23 mouse cellular contexts compared by ENCODE assay signal in the genomic region with DNA sequence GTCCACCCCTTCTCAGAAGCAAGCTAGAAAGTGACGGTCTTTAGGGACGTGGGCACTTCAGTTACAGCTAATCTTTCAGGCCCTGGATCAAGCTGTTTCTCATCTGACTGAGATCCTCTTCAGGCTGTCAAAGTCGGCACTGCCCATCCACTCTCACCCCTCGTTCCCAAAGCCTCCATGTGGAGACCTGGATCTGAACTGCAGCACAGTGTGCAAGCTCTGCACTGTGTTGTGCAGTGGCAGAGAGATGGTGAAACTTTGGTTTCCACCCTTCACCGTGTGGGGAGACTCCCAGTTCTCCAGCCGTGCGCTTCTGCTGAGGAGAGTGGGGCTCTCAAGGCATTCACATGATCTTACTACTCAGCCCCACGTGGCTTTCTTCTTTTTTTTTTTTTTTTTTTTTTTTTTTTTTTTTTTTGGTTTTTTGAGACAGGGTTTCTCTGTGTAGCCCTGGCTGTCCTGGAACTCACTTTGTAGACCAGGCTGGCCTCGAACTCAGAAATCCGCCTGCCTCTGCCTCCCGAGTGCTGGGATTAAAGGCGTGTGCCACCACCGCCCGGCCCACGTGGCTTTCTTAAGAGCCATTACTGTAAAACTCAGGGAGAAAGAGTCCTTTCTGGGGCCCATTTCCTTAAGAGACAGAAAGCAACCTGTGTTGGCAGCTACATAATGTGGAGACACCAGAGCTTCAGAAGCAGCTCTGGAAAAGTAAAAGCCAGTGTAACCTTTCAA. TPM values are rescaled to one million over a fixed set of nuclear protein-coding genes. Genes with fewer than 3 reads are reported as not detected.
A peak's percentile ranks its signal among the peaks of the same experiment; 100 is the strongest.
DNase-seq lines count a peak whose midpoint lies in the region; ATAC-seq and TF ChIP-seq lines count a peak whose summit lies in the region.
"Had no signal": no experiment of that assay in that cellular context is flagged by ENCODE, and none has a peak within 500 bp of the region (broad histone marks: within the 10 kb centered on the region; RNA-seq: fewer than 3 reads in every experiment).

No protein-coding gene starts in this region.

- peaks cover 19% of the 10 kb centered on the region for H3K36me3 ChIP-seq in heart, embryonic 15.5 days
- no peaks in the 10 kb centered on the region for H3K36me3 ChIP-seq in heart, adult 2 months (ENCODE audit: control insufficient read depth, insufficient read depth, low read length)
- H3K36me3 ChIP-seq in CH12.LX (replicated peaks in 1 of 2; ENCODE audit: control insufficient read depth in 1 of 2, insufficient read depth in 1 of 2, low read length in 1 of 2) = peaks cover 3 to 25% of the 10 kb centered on the region in 2 experiments
- H3K36me3 ChIP-seq in intestine, embryonic 14.5 days (ENCODE audit: control insufficient read depth, insufficient read depth, low read length) = peaks cover 7% of the 10 kb centered on the region
- H3K36me3 ChIP-seq in stomach, embryonic 16.5 days (ENCODE audit: control insufficient read depth, insufficient read depth, low read length) = peaks cover 5% of the 10 kb centered on the region; the same call in 1 of the 2 replicates
- H3K36me3 ChIP-seq: G1E had no signal

- TF ChIP-seq RAD21 in CH12.LX (IDR thresholded peaks at IDR 0.05; ENCODE audit: low read depth, low read length) = no peak

- 0 out of 2 replicates have a peak overlapping the region, but pooled peaks have one; percentile 21 for H3K27ac ChIP-seq in heart, embryonic 15.5 days
- H3K27ac ChIP-seq in heart, adult 2 months = no peak overlapping the region
- no peak overlapping the region for H3K27ac ChIP-seq in CH12.LX (ENCODE audit: insufficient read depth, low read depth)
- H3K27ac ChIP-seq in intestine, embryonic 14.5 days (ENCODE audit: low read depth) = 0 out of 2 replicates have a peak overlapping the region, but pooled peaks have one; percentile 29
- H3K27ac ChIP-seq in stomach, embryonic 16.5 days (ENCODE audit: low read length) = peak overlapping the region; percentile 79
- H3K27ac ChIP-seq in cerebellum, adult 2 months (ENCODE audit: insufficient read depth, low read length) = no peak overlapping the region
- H3K27ac ChIP-seq: embryonic facial prominence, embryonic 15.5 days; forebrain, embryonic 15.5 days; hindbrain, postnatal 0 days; kidney, postnatal 0 days; left cerebral cortex, adult 2 months; limb, embryonic 15.5 days; liver, embryonic 14.5 days; midbrain, embryonic 13.5 days had no signal

- TF ChIP-seq EP300 in heart, adult 2 months (IDR thresholded peaks at IDR 0.05; ENCODE audit: insufficient read depth, low read depth, low read length) = no peak
- TF ChIP-seq EP300 in CH12.LX (IDR thresholded peaks at IDR 0.05; ENCODE audit: low read length) = no peak

- H3K4me1 ChIP-seq in heart, embryonic 15.5 days (replicated peaks) = 0 out of 2 replicates have a peak, but pooled peaks cover 4% of the 10 kb centered on the region
- H3K4me1 ChIP-seq in heart, adult 2 months (ENCODE audit: control insufficient read depth, insufficient read depth, low read length) = no peaks in the 10 kb centered on the region
- peaks cover 14 to 52% of the 10 kb centered on the region in 2 experiments for H3K4me1 ChIP-seq in CH12.LX (ENCODE audit: control insufficient read depth in 1 of 2, insufficient read depth in 2 of 2)
- H3K4me1 ChIP-seq in intestine, embryonic 14.5 days (replicated peaks; ENCODE audit: control insufficient read depth, insufficient read depth, low read length) = no peaks in the 10 kb centered on the region
- no peaks in the 10 kb centered on the region for H3K4me1 ChIP-seq in stomach, embryonic 16.5 days (ENCODE audit: control insufficient read depth, insufficient read depth, low read length)
- 0 out of 2 replicates have a peak, but pooled peaks cover 5% of the 10 kb centered on the region for H3K4me1 ChIP-seq in cerebellum, adult 2 months (ENCODE audit: control insufficient read depth, insufficient read depth, low read length)
- H3K4me1 ChIP-seq: embryonic facial prominence, embryonic 15.5 days; forebrain, embryonic 15.5 days; heart, embryonic 13.5 days; limb, embryonic 15.5 days; midbrain, embryonic 13.5 days had no signal

- no peaks in the 10 kb centered on the region; the same call in 1 of the 2 replicates for H3K9me3 ChIP-seq in heart, embryonic 15.5 days (replicated peaks)
- no peaks in the 10 kb centered on the region for H3K9me3 ChIP-seq in CH12.LX (replicated peaks; ENCODE audit: low read length)
- H3K9me3 ChIP-seq in intestine, embryonic 14.5 days (ENCODE audit: control insufficient read depth, low read length) = peaks cover 13% of the 10 kb centered on the region
- H3K9me3 ChIP-seq in stomach, embryonic 16.5 days (replicated peaks; ENCODE audit: control insufficient read depth, low read length) = peaks cover 11% of the 10 kb centered on the region; the same call in 1 of the 2 replicates
- H3K9me3 ChIP-seq: G1E had no signal

- DNase-seq in heart, adult 2 months = no peak
- DNase-seq in CH12.LX (ENCODE audit: extremely low read depth) = no peak
- no peak for DNase-seq in intestine, embryonic 14.5 days (ENCODE audit: low spot score)
- DNase-seq in cerebellum, adult 2 months = no peak
- DNase-seq: adrenal gland, adult 8-10 months; cerebellum, adult 8-10 months; left cerebral cortex, postnatal 4 days; thymus, postnatal 36 days had no signal

- no peak for TF ChIP-seq POLR2A in heart, adult 2 months (IDR thresholded peaks at IDR 0.05; ENCODE audit: insufficient read depth, low read depth, low read length)
- 0 out of 2 replicates have a peak, but pooled peaks have one; percentile 27 for TF ChIP-seq POLR2A in CH12.LX (IDR thresholded peaks at IDR 0.05; ENCODE audit: low read depth, low read length)
- TF ChIP-seq POLR2A in cerebellum, adult 2 months (IDR thresholded peaks at IDR 0.05; ENCODE audit: borderline replicate concordance, insufficient read depth, low read length) = no peak

- dilution Hi-C loops in CH12.LX (cut with MboI; ENCODE audit: extremely low pct_ligation_motif_present, extremely low pct_unique_long_range_greater_than_20kb, low sequenced_read_pairs) = no loop called here

- WGBS in heart, embryonic 15.5 days = 79% methylated on average over 15 of the region's 15 CpGs
- 81% methylated on average over 13 of the region's 15 CpGs for WGBS in heart, adult 2 months
- WGBS in intestine, embryonic 14.5 days = 92% methylated on average over 13 of the region's 15 CpGs
- WGBS in stomach, embryonic 16.5 days = 87% methylated on average over 14 of the region's 15 CpGs
- 71% methylated on average over 15 of the region's 15 CpGs for WGBS in cerebellum, adult 2 months

- intact Hi-C loops in heart, adult 2 months (cut with DNase I) = no loop called here

- H3K4me3 ChIP-seq in heart, embryonic 15.5 days = no peak overlapping the region
- H3K4me3 ChIP-seq in heart, adult 2 months = no peak overlapping the region
- H3K4me3 ChIP-seq in CH12.LX (replicated peaks in 1 of 3; ENCODE audit: low read depth in 2 of 3, low read length in 2 of 3, poor library complexity in 1 of 3) = no peak overlapping the region
- no peak overlapping the region for H3K4me3 ChIP-seq in intestine, embryonic 14.5 days (ENCODE audit: low read depth, low read length)
- no peak overlapping the region for H3K4me3 ChIP-seq in stomach, embryonic 16.5 days (replicated peaks; ENCODE audit: low read length)
- H3K4me3 ChIP-seq in cerebellum, adult 2 months (replicated peaks; ENCODE audit: insufficient read depth, low read depth, low read length) = no peak overlapping the region
- H3K4me3 ChIP-seq: embryonic facial prominence, embryonic 15.5 days; forebrain, embryonic 15.5 days; heart, embryonic 13.5 days; left cerebral cortex, adult 2 months; limb, embryonic 15.5 days; midbrain, embryonic 13.5 days had no signal

- H3K9ac ChIP-seq in heart, embryonic 15.5 days = no peak overlapping the region
- H3K9ac ChIP-seq in heart, adult 2 months (ENCODE audit: low read depth, low read length) = no peak overlapping the region
- no peak overlapping the region for H3K9ac ChIP-seq in CH12.LX (ENCODE audit: insufficient read depth, low read depth)
- H3K9ac ChIP-seq in intestine, embryonic 14.5 days (ENCODE audit: low read length) = no peak overlapping the region
- H3K9ac ChIP-seq in stomach, embryonic 16.5 days (ENCODE audit: low read length) = no peak overlapping the region
- H3K9ac ChIP-seq: embryonic facial prominence, embryonic 15.5 days; forebrain, embryonic 15.5 days; heart, embryonic 13.5 days; limb, embryonic 15.5 days; liver, embryonic 14.5 days; lung, embryonic 14.5 days; midbrain, embryonic 13.5 days had no signal

- no peaks in the 10 kb centered on the region for H3K79me2 ChIP-seq in heart, adult 2 months (replicated peaks; ENCODE audit: control insufficient read depth, insufficient read depth, low read length)
- no peaks in the 10 kb centered on the region for H3K79me2 ChIP-seq in CH12.LX (replicated peaks; ENCODE audit: control insufficient read depth, extremely low read depth, insufficient read depth, poor library complexity, severe bottlenecking)

- no peak for TF ChIP-seq CTCF in heart, adult 2 months (IDR thresholded peaks at IDR 0.05)
- TF ChIP-seq CTCF in CH12.LX (conservative IDR thresholded peaks at IDR 0.05 in 1 of 2, IDR thresholded peaks at IDR 0.05 in 1 of 2; ENCODE audit: low read depth in 2 of 2, low read length in 2 of 2) = no peak
- no peak for TF ChIP-seq CTCF in cerebellum, adult 2 months (IDR thresholded peaks at IDR 0.05; ENCODE audit: borderline replicate concordance, insufficient read depth, low read depth, low read length)

- no peaks in the 10 kb centered on the region for H3K27me3 ChIP-seq in heart, embryonic 15.5 days
- no peaks in the 10 kb centered on the region for H3K27me3 ChIP-seq in heart, adult 2 months (ENCODE audit: control insufficient read depth, insufficient read depth, low read length)
- no peaks in the 10 kb centered on the region for H3K27me3 ChIP-seq in CH12.LX (replicated peaks)
- H3K27me3 ChIP-seq in intestine, embryonic 14.5 days (replicated peaks; ENCODE audit: control insufficient read depth, insufficient read depth, low read length) = no peaks in the 10 kb centered on the region
- H3K27me3 ChIP-seq in stomach, embryonic 16.5 days (ENCODE audit: control insufficient read depth, insufficient read depth, low read length) = no peaks in the 10 kb centered on the region
- no peaks in the 10 kb centered on the region for H3K27me3 ChIP-seq in cerebellum, adult 2 months (ENCODE audit: control insufficient read depth, insufficient read depth, low read length)
- H3K27me3 ChIP-seq: embryonic facial prominence, embryonic 15.5 days; forebrain, embryonic 15.5 days; heart, embryonic 13.5 days; limb, embryonic 15.5 days; midbrain, embryonic 13.5 days had no signal

- ATAC-seq in heart, embryonic 15.5 days (replicated peaks; ENCODE audit: insufficient number of reproducible peaks, insufficient read depth, low FRiP score, low read depth) = no peak
- no peak for ATAC-seq in intestine, embryonic 14.5 days (replicated peaks; ENCODE audit: low FRiP score, low TSS enrichment, low read depth)
- ATAC-seq in stomach, embryonic 16.5 days (ENCODE audit: insufficient read depth, low FRiP score) = no peak
- ATAC-seq in CD4-positive, CD25-positive, alpha-beta regulatory T cell, adult 4 months = no peak
- ATAC-seq: activated CD4-positive, CD25-positive, alpha-beta regulatory T cell, adult 4 months; forebrain, embryonic 15.5 days; hindbrain, postnatal 0 days; midbrain, embryonic 13.5 days had no signal

- in situ Hi-C loops in CH12.LX (cut with MboI; ENCODE audit: low pct_ligation_motif_present, low pct_unique_long_range_greater_than_20kb, low sequenced_read_pairs) = loop anchor here (25.0 kb wide), 1 partner anchor 134 kb away; the partner anchor contains the start of gene Arhgef2

- no peak overlapping the region for H3K4me2 ChIP-seq in heart, embryonic 15.5 days
- H3K4me2 ChIP-seq in CH12.LX (ENCODE audit: insufficient read depth, low read depth, poor library complexity, severe bottlenecking) = peak overlapping the region; percentile 7; the same call in 1 of the 2 replicates
- H3K4me2 ChIP-seq in intestine, embryonic 14.5 days (ENCODE audit: low read length) = no peak overlapping the region
- no peak overlapping the region for H3K4me2 ChIP-seq in stomach, embryonic 16.5 days (ENCODE audit: low read depth, low read length)
- H3K4me2 ChIP-seq: embryonic facial prominence, embryonic 15.5 days; forebrain, embryonic 15.5 days; heart, embryonic 13.5 days; limb, embryonic 15.5 days; lung, embryonic 14.5 days; midbrain, embryonic 13.5 days had no signal

RNA-seq across cellular contexts. Expression of gene Syt11, which starts 28.7 kb away (rescaled TPM):
- polyA plus RNA-seq in heart, embryonic 15.5 days (2015; fragmentation: Nextera tagmentation; extraction: Ambion mirVana) = 10.8 and 14.4 TPM in 2 replicates
- 1 to 10 TPM; 6.6 to 7.9 TPM for total RNA-seq in heart, adult 2 months (2021)
- 10.2 and 18.2 TPM in 2 replicates for polyA plus RNA-seq in heart, adult 2 months (2012; rRNA removed)
- 3.8 and 4.5 TPM in 2 replicates for total RNA-seq in CH12.LX (2012; rRNA removed)
- 5.4 and 5.7 TPM in 2 replicates for total RNA-seq in CH12.LX (2014; rRNA removed)
- polyA plus RNA-seq in CH12.LX (2012; ENCODE audit: insufficient read length, low read depth) = 8.2 and 8.8 TPM in 2 replicates
- polyA plus RNA-seq in intestine, embryonic 14.5 days (2014; fragmentation: Nextera tagmentation; extraction: Ambion mirVana) = 28.6 and 29.7 TPM in 2 replicates
- polyA plus RNA-seq in stomach, embryonic 16.5 days (2015; fragmentation: Nextera tagmentation; extraction: Ambion mirVana) = 20.3 and 21.7 TPM in 2 replicates
- polyA plus RNA-seq in CD4-positive, CD25-positive, alpha-beta regulatory T cell, adult 4 months (2017; shearing (Covaris generic)) = 100 to 1,000 TPM in 1 of 2 experiments, 10 to 100 TPM in 1; 82.0 to 119 TPM
- polyA plus RNA-seq in cerebellum, adult 2 months (2012; rRNA removed) = 414 and 477 TPM in 2 replicates

RNA-seq across cellular contexts. Expression of gene Rit1, which starts 29.7 kb away (rescaled TPM):
- polyA plus RNA-seq in heart, embryonic 15.5 days (2015; fragmentation: Nextera tagmentation; extraction: Ambion mirVana) = 49.9 and 55.5 TPM in 2 replicates
- total RNA-seq in heart, adult 2 months (2021) = 10 to 100 TPM; 57.0 to 66.6 TPM
- 98.3 and 112 TPM in 2 replicates for polyA plus RNA-seq in heart, adult 2 months (2012; rRNA removed)
- total RNA-seq in CH12.LX (2012; rRNA removed) = 21.4 and 23.7 TPM in 2 replicates
- total RNA-seq in CH12.LX (2014; rRNA removed) = 28.7 and 29.1 TPM in 2 replicates
- polyA plus RNA-seq in CH12.LX (2012; ENCODE audit: insufficient read length, low read depth) = 18.4 and 20.6 TPM in 2 replicates
- 56.4 and 62.1 TPM in 2 replicates for polyA plus RNA-seq in intestine, embryonic 14.5 days (2014; fragmentation: Nextera tagmentation; extraction: Ambion mirVana)
- 64.4 and 75.9 TPM in 2 replicates for polyA plus RNA-seq in stomach, embryonic 16.5 days (2015; fragmentation: Nextera tagmentation; extraction: Ambion mirVana)
- polyA plus RNA-seq in CD4-positive, CD25-positive, alpha-beta regulatory T cell, adult 4 months (2017; shearing (Covaris generic)) = 10 to 100 TPM; 28.1 to 36.1 TPM
- polyA plus RNA-seq in cerebellum, adult 2 months (2012; rRNA removed) = 57.3 and 64.3 TPM in 2 replicates

Comparison
In these comparisons a context has a peak if more than half of its experiments do, and no peak if none do; other contexts are left out.
1. H3K27ac ChIP-seq: peak in heart, embryonic 15.5 days (single experiment), intestine, embryonic 14.5 days (single experiment) and stomach, embryonic 16.5 days (single experiment); none in heart, adult 2 months (single experiment), CH12.LX (single experiment) and cerebellum, adult 2 months (single experiment).